Mouse (Mus musculus) kidney, embryonic 16.5 days (tissue): ENCODE measurements around the gene Cav3. TPM values are rescaled to one million over a fixed set of nuclear protein-coding genes. Genes with fewer than 3 reads are reported as not detected.

Experiments
- ATAC-seq: fragments of 200-750 bp; cut with Nextera tagmentation; 2 replicates; pipeline ENCODE4 v1.8.0; 2017; ENCODE audit warnings: moderate TSS enrichment; ENCODE audit not compliant: low FRiP score, low TSS enrichment
- H3K27ac ChIP-seq: fragments of 300-500 bp; sonication (generic); 2 replicates; pipeline ENCODE4 v1.5.1; 2014; ENCODE audit warnings: low read length
- H3K27me3 ChIP-seq: fragments of 300-500 bp; sonication (generic); 2 replicates; pipeline ENCODE4 v1.6.1; 2014; ENCODE audit warnings: low read length, control low read depth, mixed read lengths; ENCODE audit not compliant: insufficient read depth
- H3K36me3 ChIP-seq: fragments of 300-500 bp; sonication (generic); 2 replicates; pipeline ENCODE4 v1.6.1; 2014; ENCODE audit warnings: low read length, control low read depth, mixed read lengths; ENCODE audit not compliant: insufficient read depth
- H3K4me1 ChIP-seq: fragments of 300-500 bp; sonication (generic); 2 replicates; pipeline ENCODE4 v1.6.1; 2014; ENCODE audit warnings: low read length, control low read depth, mixed read lengths; ENCODE audit not compliant: insufficient read depth
- H3K4me2 ChIP-seq: fragments of 300-500 bp; sonication (generic); replicated peaks from 2 replicates; pipeline ENCODE4 v1.6.1; 2014; ENCODE audit warnings: low read depth, low read length
- H3K4me3 ChIP-seq: fragments of 300-500 bp; sonication (generic); 2 replicates; pipeline ENCODE4 v1.5.1; 2014; ENCODE audit warnings: mild to moderate bottlenecking, low read length
- H3K9ac ChIP-seq: fragments of 300-500 bp; sonication (generic); replicated peaks from 2 replicates; pipeline ENCODE4 v1.6.1; 2014; ENCODE audit warnings: low read length
- H3K9me3 ChIP-seq: fragments of 300-500 bp; sonication (generic); 2 replicates; pipeline ENCODE4 v1.6.1; 2016; ENCODE audit warnings: low read length, control low read depth
- WGBS: fragments of 180-500 bp; shearing (Covaris S2); extraction: QIAGEN DNeasy Blood & Tissue Kit; methylation state at CpG from one replicate; pipeline ENCODE4 v1.1.7; 2014; 5-methylcytosine and 5-hydroxymethylcytosine counted together
- polyA plus RNA-seq: library from polyadenylated mRNA; unstranded; fragments of >200 nt; fragmentation: Nextera tagmentation; extraction: Ambion mirVana; gene quantifications from 2 replicates; pipeline ENCODE4 v1.2.1, GENCODE M21; 2015

Gene Cav3
- polyA plus RNA-seq, 1 experiment from 2014 or later: 3.2 TPM

- WGBS: 71% methylated on average over 4 of the region's 4 CpGs
- Histone ChIP-seq H3K36me3 (no peaks in the 10 kb centered on the region), H3K27ac (peak overlapping the region; percentile 55; the same call in 1 of the 2 replicates), H3K27me3 (no peaks in the 10 kb centered on the region), H3K9me3 (no peaks in the 10 kb centered on the region), H3K4me3 (no peak overlapping the region), H3K4me2 (no peak overlapping the region), H3K9ac (no peak overlapping the region), H3K4me1 (no peaks in the 10 kb centered on the region)
- ATAC-seq: no peak
Observed at GRCm38 (mm10) chr6:112471644-112472043, 12.3 kb downstream of the Cav3 start.

- WGBS: 52% methylated on average over 13 of the region's 13 CpGs
- H3K27ac ChIP-seq: no peak overlapping the region
- H3K9me3 ChIP-seq: no peaks in the 10 kb centered on the region
- no peaks in the 10 kb centered on the region for H3K4me1 ChIP-seq
- no peaks in the 10 kb centered on the region for H3K27me3 ChIP-seq
- no peak overlapping the region for H3K4me2 ChIP-seq
- no peak for ATAC-seq
- no peak overlapping the region for H3K4me3 ChIP-seq
- H3K9ac ChIP-seq: no peak overlapping the region
- no peaks in the 10 kb centered on the region for H3K36me3 ChIP-seq
Observed at GRCm38 (mm10) chr6:112479861-112480260, 20.6 kb downstream of the Cav3 start.

GRCm38 (mm10) chr6:112484316-112484715 lies 25.0 kb downstream of the Cav3 start:
- Histone ChIP-seq H3K27me3 (peaks cover 14% of the 10 kb centered on the region), H3K27ac (no peak overlapping the region), H3K36me3 (no peaks in the 10 kb centered on the region), H3K9ac (no peak overlapping the region), H3K4me1 (no peaks in the 10 kb centered on the region; the same call in none of the 2 replicates), H3K4me3 (no peak overlapping the region), H3K4me2 (0 out of 2 replicates have a peak overlapping the region, but pooled peaks have one; percentile 31), H3K9me3 (no peaks in the 10 kb centered on the region)
- ATAC-seq: peak; percentile 62; the same call in 1 of the 2 replicates
- 4% methylated on average over 4 of the region's 4 CpGs for WGBS

GRCm38 (mm10) chr6:112487993-112488392 lies 28.7 kb downstream of the Cav3 start:
- H3K9ac ChIP-seq: no peak overlapping the region
- H3K4me3 ChIP-seq: peak overlapping the region; percentile 50; the same call in 1 of the 2 replicates
- peaks cover 22% of the 10 kb centered on the region for H3K27me3 ChIP-seq
- peak overlapping the region; percentile 78 for H3K4me2 ChIP-seq
- H3K27ac ChIP-seq: no peak overlapping the region
- ATAC-seq: no peak
- H3K9me3 ChIP-seq: no peaks in the 10 kb centered on the region
- no peaks in the 10 kb centered on the region for H3K36me3 ChIP-seq
- peaks cover 12% of the 10 kb centered on the region for H3K4me1 ChIP-seq
- 80% methylated on average over 5 of the region's 5 CpGs for WGBS

GRCm38 (mm10) chr6:112488821-112489180 lies 29.5 kb downstream of the Cav3 start:
- Histone ChIP-seq H3K4me2 (peak overlapping the region; percentile 78), H3K27me3 (peaks cover 22% of the 10 kb centered on the region), H3K9ac (no peak overlapping the region; the same call in 1 of the 2 replicates), H3K36me3 (no peaks in the 10 kb centered on the region), H3K4me3 (peak overlapping the region; percentile 50), H3K27ac (no peak overlapping the region), H3K9me3 (no peaks in the 10 kb centered on the region), H3K4me1 (peaks cover 12% of the 10 kb centered on the region)
- ATAC-seq: no peak; the same call in 1 of the 2 replicates
- 31% methylated on average over 24 of the region's 24 CpGs for WGBS

GRCm38 (mm10) chr6:112489181-112489909 lies 30.0 kb downstream of the Cav3 start:
- WGBS: 3% methylated on average over 72 of the region's 72 CpGs
- Histone ChIP-seq H3K9ac (peak overlapping the region; percentile 56), H3K4me3 (peak overlapping the region; percentile 50), H3K4me2 (peak overlapping the region; percentile 78), H3K27me3 (peaks cover 22% of the 10 kb centered on the region), H3K9me3 (no peaks in the 10 kb centered on the region), H3K36me3 (no peaks in the 10 kb centered on the region), H3K27ac (no peak overlapping the region), H3K4me1 (peaks cover 13% of the 10 kb centered on the region)
- ATAC-seq: peak; percentile 11; the same call in 1 of the 2 replicates

- 6% methylated on average over 24 of the region's 24 CpGs for WGBS
- peak within 1 kb of the TSS; percentile 56 for H3K9ac ChIP-seq
- H3K27ac ChIP-seq: no peak within 1 kb of the TSS
- H3K27me3 ChIP-seq: peaks cover 22% of the 10 kb centered on the region
- H3K4me1 ChIP-seq: peaks cover 20% of the 10 kb centered on the region
- H3K4me3 ChIP-seq: peak within 1 kb of the TSS; percentile 50
- peak within 1 kb of the TSS; percentile 78 for H3K4me2 ChIP-seq
- ATAC-seq: peak; percentile 25; the same call in 1 of the 2 replicates
- H3K36me3 ChIP-seq: no peaks in the 10 kb centered on the region
- no peaks in the 10 kb centered on the region for H3K9me3 ChIP-seq
Observed at GRCm38 (mm10) chr6:112489910-112490559, 30.7 kb downstream of the Cav3 start, which contains the start of gene Oxtr. TSS of gene Oxtr (minus strand) at chr6:112489943.

GRCm38 (mm10) chr6:112490625-112491242 lies 31.4 kb downstream of the Cav3 start:
- H3K9me3 ChIP-seq: no peaks in the 10 kb centered on the region
- H3K27me3 ChIP-seq: peaks cover 22% of the 10 kb centered on the region
- H3K9ac ChIP-seq: peak overlapping the region; percentile 56
- ATAC-seq: peak; percentile 33
- H3K4me2 ChIP-seq: peak overlapping the region; percentile 78
- peaks cover 27% of the 10 kb centered on the region for H3K4me1 ChIP-seq
- H3K27ac ChIP-seq: no peak overlapping the region
- WGBS: under 1% methylated on average over 35 of the region's 35 CpGs
- no peaks in the 10 kb centered on the region for H3K36me3 ChIP-seq
- peak overlapping the region; percentile 50 for H3K4me3 ChIP-seq

GRCm38 (mm10) chr6:112491521-112491920 lies 32.2 kb downstream of the Cav3 start:
- no peaks in the 10 kb centered on the region for H3K9me3 ChIP-seq
- no peak overlapping the region for H3K4me2 ChIP-seq
- peaks cover 22% of the 10 kb centered on the region for H3K27me3 ChIP-seq
- H3K36me3 ChIP-seq: no peaks in the 10 kb centered on the region
- no peak for ATAC-seq
- 56% methylated on average over 8 of the region's 8 CpGs for WGBS
- no peak overlapping the region for H3K27ac ChIP-seq
- H3K4me1 ChIP-seq: peaks cover 35% of the 10 kb centered on the region
- no peak overlapping the region for H3K9ac ChIP-seq
- no peak overlapping the region for H3K4me3 ChIP-seq
